Mouse (Mus musculus) gastrocnemius, adult 2 months (tissue): ENCODE measurements around the gene Ucma. TPM values are rescaled to one million over a fixed set of nuclear protein-coding genes. Genes with fewer than 3 reads are reported as not detected.
A peak's percentile ranks its signal among the peaks of the same experiment; 100 is the strongest.

ENCODE experiments used
- DNase-seq: peaks from one replicate; pipeline ENCODE4 v3.0.0; 2022
- H3K27ac ChIP-seq: fragments of 200-600 bp; 2 replicates; pipeline ENCODE4 v1.8.1; 2022; ENCODE audit warnings: mild to moderate bottlenecking
- H3K4me3 ChIP-seq: fragments of 200-600 bp; 2 replicates; pipeline ENCODE4 v1.8.1; 2022; ENCODE audit warnings: mild to moderate bottlenecking, moderate library complexity
- CTCF ChIP-seq: fragments of 200-600 bp; IDR thresholded peaks from 2 replicates; pipeline ENCODE4 v1.8.1; 2022; ENCODE audit warnings: antibody characterized with exemption, mild to moderate bottlenecking, moderate library complexity
- intact Hi-C: fragments of 180-260 bp; cut with DNase I; formaldehyde crosslinking; loops from one replicate; pipeline ENCODE4 v1.15.1; 2025
- total RNA-seq, 2 experiments: library from RNA; stranded (reverse); gene quantifications; 2 replicates each; pipeline ENCODE4 v1.2.3; 2021

Gene Ucma
- total RNA-seq, 2 experiments from 2014 or later: not detected

DNA sequence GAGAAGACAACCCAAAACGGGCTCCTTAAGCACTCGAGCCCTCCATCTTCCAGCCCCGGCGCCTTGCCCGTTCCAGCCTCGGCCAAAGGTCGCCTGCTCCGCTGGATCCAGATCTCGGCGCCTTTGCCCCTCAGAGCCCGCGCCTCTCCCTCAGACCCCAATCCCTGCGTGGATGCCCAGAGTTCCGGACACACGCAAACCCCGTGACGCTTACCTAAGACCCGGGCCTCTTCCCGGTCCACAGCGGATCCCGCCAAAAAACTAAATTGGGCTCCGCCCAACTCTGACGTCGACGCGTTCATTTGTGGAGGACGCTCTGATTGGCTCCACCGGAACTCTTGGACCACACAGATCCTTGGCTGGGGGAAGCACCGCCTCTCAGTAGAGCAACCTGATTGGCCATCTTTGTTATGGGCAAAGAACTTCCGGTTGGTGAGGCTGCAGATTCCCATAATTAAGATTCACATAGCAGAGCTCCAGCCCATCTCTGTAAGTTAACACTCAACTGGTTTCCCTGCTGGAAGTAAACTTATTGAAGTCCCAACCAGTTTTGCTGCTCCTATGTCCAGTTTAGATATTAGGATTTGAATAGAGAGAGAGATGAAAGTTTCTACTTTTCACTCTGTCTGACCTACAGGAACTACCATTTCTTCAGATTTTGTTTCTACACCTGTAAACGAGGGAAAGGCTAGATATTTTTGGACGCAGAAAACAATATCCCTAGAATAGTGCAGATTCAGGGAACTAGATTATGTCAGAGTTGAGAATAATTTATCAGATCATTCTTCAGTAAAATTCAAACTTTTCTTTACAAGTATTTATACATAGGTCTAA lies 36.8 kb downstream of the Ucma start, which contains the start of gene Mcm10:
TSS of gene Mcm10 (minus strand) at position 301 of the 834 bp plus-strand sequence.
- peak within 1 kb of the TSS; percentile 50 for H3K27ac ChIP-seq
- TF ChIP-seq CTCF: no peak
- peak; percentile 94 for DNase-seq
- intact Hi-C loops: loop anchor here (5.0 kb wide), 1 partner anchor 95 kb away; the partner anchor contains the start of gene Phyh
- H3K4me3 ChIP-seq: peak within 1 kb of the TSS; percentile 76

DNA sequence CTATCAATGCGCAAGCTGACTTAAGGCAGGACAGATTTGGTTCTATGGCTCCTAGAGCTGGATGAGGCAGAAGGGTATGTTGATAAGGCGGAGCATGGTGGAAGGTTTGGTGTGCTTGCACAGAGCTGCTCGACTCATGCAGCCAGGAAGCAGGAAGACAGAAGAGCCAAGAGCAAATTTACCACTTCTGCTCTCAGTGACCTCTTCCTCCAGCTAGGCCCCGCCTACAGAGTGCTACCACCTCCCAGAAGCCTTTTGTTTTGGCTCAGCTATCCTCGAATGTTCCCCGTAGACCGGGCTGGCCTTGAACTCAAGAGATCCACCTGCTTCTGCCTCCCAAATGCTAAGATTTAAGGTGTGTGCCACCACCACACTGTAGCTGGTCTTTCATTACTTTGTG lies 38.7 kb downstream of the Ucma start:
- DNase-seq: no peak
- no peak overlapping the region for H3K4me3 ChIP-seq
- TF ChIP-seq CTCF: no peak
- intact Hi-C loops: loop anchor here (5.0 kb wide), 1 partner anchor 97 kb away; the partner anchor contains the start of gene Phyh
- no peak overlapping the region for H3K27ac ChIP-seq

GRCm38 (mm10) chr2:5015527-5015926 lies 39.6 kb downstream of the Ucma start:
- H3K27ac ChIP-seq: no peak overlapping the region
- no peak overlapping the region for H3K4me3 ChIP-seq
- TF ChIP-seq CTCF: no peak
- no peak for DNase-seq
- intact Hi-C loops: no loop called here

DNA sequence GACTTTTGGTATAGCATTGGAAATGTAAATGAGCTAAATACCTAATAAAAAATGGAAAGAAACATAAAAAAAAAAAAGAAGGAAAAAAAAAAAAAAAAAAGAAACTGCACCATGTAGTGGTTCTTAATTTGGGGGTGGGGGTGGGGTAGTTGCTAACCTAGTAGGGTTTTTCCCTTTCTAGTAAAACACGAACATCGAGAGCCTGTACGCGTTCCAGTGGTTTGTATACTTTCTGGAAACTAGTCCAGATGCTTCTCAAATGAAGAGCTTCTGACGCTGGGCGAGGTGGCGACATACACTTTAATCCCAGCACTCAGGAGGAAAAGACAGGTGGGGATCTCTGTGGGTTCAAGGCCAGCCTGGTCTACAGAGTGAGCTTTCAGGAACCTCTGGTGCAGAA lies 41.0 kb downstream of the Ucma start:
- no peak for DNase-seq
- H3K27ac ChIP-seq: no peak overlapping the region
- intact Hi-C loops: no loop called here
- no peak overlapping the region for H3K4me3 ChIP-seq
- TF ChIP-seq CTCF: no peak

- no peak overlapping the region for H3K4me3 ChIP-seq
- intact Hi-C loops: no loop called here
- no peak for TF ChIP-seq CTCF
- DNase-seq: no peak
- no peak overlapping the region for H3K27ac ChIP-seq
Observed at GRCm38 (mm10) chr2:5019708-5020107, 43.8 kb downstream of the Ucma start.

DNA sequence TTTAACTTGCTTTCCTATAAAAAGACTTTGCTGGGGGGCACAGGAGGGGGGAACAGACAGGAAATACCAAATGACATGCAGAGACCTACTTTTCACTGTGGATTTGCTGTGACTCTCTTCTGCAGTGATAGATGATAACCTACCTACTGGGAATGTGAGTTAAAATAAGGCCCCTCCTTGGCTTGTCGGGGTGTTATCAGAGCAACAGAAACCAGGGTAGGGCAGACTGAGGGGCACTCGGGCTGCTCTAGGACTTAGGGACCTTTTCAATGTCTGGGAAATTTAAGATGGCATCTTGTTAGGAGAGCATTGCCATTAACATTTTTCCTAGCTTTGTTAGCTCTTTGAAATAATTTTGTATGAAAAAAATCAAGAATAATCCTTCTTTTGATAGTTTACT lies 47.4 kb downstream of the Ucma start:
- DNase-seq: no peak
- no peak overlapping the region for H3K4me3 ChIP-seq
- peak overlapping the region; percentile 80 for H3K27ac ChIP-seq
- TF ChIP-seq CTCF: no peak
- intact Hi-C loops: no loop called here

- DNase-seq: peak; percentile 56
- Histone ChIP-seq H3K27ac (peak overlapping the region; percentile 80), H3K4me3 (no peak overlapping the region; the same call in 1 of the 2 replicates)
- TF ChIP-seq CTCF: no peak
- intact Hi-C loops: no loop called here
Observed at GRCm38 (mm10) chr2:5023699-5024399, 47.9 kb downstream of the Ucma start.

GRCm38 (mm10) chr2:5025162-5025733 lies 49.3 kb downstream of the Ucma start:
- intact Hi-C loops: loop anchor here (5.0 kb wide), 1 partner anchor 37 kb away; the partner anchor contains the start of gene Optn
- Histone ChIP-seq H3K4me3 (no peak overlapping the region), H3K27ac (peak overlapping the region; percentile 40; the same call in 1 of the 2 replicates)
- DNase-seq: no peak
- TF ChIP-seq CTCF: peak; percentile 50

GRCm38 (mm10) chr2:5027057-5027456 lies 51.1 kb downstream of the Ucma start:
- DNase-seq: no peak
- no peak overlapping the region for H3K27ac ChIP-seq
- TF ChIP-seq CTCF: no peak
- intact Hi-C loops: loop anchor here (5.0 kb wide), 1 partner anchor 35 kb away; the partner anchor contains the start of gene Optn
- H3K4me3 ChIP-seq: no peak overlapping the region

- no peak for TF ChIP-seq CTCF
- no peak overlapping the region for H3K4me3 ChIP-seq
- intact Hi-C loops: loop anchor here (5.0 kb wide), 1 partner anchor 34 kb away; the partner anchor contains the start of gene Optn
- DNase-seq: peak; percentile 45
- H3K27ac ChIP-seq: peak overlapping the region; percentile 65
Observed at GRCm38 (mm10) chr2:5028047-5028446, 52.1 kb downstream of the Ucma start.

DNA sequence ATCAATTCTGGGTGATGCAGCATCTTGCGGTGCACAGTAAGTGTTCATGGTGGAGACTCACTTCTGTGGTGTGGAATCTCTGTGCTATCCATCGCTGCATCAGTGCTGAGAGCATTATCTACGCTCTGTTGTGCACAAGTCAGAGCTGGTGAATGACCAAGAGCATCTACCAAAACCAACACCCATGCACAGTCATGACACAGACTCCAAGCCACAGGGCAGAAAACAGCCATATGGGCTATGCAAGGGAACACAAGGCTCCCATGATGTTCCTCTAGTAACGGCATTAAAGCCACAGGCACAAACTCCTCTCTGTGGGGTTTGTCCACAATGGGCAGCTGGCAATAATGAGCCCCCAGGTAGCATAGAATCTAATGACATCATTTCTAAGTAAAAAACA lies 53.9 kb downstream of the Ucma start:
- Histone ChIP-seq H3K4me3 (no peak overlapping the region), H3K27ac (no peak overlapping the region)
- TF ChIP-seq CTCF: no peak
- intact Hi-C loops: loop anchor here (5.0 kb wide), 1 partner anchor 32 kb away; the partner anchor contains the start of gene Optn
- DNase-seq: no peak

DNA sequence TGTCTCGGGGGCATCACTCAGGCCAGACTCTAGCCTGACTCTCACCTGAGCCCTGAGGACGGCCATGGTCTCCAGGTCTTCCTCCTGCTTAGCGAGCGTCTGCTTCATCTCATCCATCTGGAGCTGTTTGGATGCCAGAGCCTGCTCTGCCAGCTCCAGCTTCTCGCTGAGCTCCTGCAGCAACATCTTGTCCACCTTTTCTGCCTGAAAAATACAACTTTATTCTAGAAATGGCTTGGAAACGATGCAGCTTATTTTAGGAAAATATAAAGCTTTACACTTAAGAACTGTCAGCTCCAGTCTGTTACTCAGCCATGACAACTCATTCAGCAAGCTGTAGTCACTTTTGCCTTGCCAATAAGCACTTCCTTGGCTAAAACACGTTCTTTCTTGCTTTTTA lies 55.3 kb downstream of the Ucma start:
- no peak for DNase-seq
- no peak for TF ChIP-seq CTCF
- no peak overlapping the region for H3K27ac ChIP-seq
- H3K4me3 ChIP-seq: no peak overlapping the region
- intact Hi-C loops: no loop called here
